Mouse (Mus musculus) kidney, adult 8-10 months (tissue): ENCODE results near the gene Prdx2.

Experiments
- DNase-seq, 2 experiments: peaks; one replicate each; pipeline ENCODE4 v3.0.0; 2022

Gene Prdx2

DNA sequence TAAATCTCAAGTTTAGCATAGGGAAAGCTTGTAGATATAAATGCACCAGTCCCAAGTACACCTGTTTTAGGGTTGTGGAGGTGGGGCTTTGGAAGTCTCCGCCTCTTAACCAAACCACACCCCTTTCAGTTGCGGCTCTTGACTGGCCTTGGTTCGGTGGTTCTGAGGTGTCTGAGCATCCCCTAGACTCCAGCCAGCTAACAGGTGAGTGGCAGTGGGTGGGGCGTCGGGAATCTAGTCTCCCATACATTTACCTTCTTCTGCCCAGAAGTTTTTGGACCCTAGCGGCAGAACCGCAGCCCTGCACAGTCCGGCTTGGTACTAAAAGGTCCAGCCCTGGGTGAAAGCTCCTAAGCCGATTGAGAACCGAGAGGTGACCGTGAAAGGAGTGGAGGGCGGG, 19.6 kb upstream of the Prdx2 start:
- no peak for DNase-seq

DNA sequence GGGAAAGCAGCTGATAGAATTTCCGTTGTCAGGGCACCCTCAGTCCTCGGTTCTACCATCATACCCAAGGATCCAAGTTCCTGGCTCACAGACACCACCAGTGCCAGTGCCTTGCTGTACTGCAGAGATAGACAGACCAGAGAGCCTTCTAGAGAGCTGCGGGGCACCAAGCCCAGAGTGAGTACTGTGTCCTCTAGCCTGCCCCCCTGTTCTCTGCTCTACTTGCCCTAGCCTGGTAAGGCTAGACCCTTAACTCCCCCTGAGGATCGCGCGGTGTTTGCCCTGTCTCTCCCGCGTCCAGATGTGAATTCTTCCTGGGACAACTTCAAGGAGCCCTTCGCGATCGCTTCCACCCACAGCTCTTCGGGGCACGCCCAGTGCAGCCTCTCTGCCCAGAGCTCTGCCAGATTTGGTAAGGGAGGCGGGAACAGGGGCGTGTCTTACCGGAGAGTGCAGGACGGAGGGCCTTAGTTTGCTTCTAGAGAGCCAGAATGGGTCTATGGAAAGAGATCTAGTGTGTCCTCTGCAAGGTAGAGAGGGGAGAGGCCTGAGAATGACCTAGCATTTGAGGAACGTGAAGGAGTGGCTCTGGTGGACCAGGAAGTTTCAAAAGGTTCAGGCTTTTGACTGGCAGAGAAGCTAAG, 16.7 kb upstream of the Prdx2 start:
- peak in 1 of 2 experiments; percentile 55 for DNase-seq

DNA sequence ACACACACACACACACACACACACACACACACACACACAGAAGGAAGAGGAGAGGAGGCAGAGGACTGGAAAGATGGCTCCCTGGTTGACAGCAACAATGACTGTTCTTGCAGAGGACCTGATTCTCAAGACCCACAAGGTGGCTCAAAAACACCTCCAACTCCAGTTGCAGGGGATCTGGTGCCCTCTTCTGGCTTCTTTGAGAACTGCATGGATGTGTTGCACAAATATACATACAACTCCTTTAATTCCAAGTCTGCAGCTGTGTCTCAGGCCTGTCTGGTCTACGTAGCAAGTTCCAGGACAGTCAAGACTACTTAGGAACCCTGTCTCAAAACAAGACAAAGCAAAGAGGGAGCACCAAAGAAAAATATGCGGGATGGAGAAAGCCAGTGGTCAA, 12.6 kb upstream of the Prdx2 start:
- peak in 1 of 2 experiments; percentile 79 for DNase-seq

DNA sequence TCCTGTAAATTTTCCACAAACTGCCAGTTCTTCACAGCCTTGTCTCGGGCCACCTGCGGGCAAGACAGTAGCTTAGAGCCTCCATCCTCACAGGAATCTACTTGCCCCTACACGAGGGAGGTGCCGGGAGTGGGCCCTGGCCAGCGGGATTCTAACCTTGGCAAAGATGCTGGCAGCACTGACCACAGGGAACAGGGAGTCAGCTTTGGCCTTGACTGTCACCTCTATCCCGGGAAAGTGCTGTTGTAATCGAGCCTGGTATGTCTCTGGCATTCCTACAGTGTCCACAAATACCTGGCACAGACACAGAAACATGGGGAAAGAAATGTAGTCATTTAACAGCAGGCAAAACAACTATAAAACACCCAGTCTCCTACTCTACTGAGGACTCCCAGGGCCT, 9.6 kb upstream of the Prdx2 start:
- no peak for DNase-seq

DNA sequence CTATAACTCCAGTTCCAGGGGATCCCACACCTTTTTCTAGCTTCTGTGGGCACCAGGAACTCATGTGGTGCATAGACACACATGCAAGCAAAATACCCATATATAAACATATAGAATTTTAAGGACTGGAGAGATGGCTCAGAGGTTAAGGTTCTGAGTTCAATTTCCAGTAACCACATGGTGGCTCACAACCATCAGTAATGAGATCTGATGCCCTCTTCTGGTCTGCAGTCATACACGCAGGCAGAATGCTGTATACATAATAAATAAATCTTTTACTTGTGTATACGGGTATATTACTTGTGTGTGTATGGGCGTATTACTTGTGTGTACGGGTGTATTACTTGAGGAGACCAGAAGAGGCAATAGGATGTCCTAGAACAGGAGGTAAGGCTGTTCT, 5.4 kb upstream of the Prdx2 start:
- no peak for DNase-seq

DNA sequence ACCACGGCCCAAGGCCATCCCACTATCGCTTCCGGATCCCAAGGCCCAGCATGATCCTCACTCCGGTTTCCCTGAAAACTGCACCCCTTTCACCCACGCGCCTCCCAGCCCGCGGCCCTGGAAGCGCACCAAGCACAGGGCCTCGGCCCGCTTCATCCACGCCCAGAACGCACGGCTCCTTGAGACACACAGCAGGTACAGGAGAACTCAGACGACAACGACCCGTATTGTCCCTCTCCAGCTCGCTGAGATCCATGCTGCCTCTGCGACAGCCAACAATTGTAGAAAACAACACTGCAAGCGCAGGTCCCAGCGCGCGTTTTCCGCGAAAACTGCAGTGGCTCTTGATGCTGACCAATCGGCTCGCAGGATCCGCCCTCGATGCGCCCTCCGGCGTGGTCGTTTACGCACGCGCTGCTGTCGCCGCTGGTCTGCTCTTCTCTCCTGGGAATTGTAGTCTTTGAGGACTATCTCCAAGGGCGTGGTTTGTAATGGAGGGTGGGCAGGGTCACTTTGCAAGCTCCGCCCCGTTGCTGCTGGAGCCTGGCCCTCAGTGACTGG, 3.6 kb upstream of the Prdx2 start:
- DNase-seq: peak; percentile 96 to 97

DNA sequence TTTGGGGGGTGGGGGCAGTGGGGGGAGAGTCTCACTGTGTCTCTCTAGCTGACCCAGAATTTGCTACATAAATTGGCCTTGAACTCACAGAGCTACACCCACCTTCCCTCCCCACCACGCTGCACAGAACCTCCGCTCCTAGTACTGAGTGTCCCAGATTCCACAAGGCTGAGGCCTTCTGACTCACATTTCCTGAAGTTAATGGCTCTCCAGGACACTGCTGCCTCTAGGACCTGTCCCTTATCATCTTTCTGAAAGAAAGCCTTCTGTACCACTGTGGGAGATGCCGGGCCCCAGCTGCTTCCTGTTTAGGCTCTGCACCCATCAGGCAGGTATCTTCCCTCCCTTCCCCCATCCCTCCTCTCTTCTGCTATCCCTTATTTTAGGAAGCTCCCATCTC, 2.8 kb upstream of the Prdx2 start:
- peak in 1 of 2 experiments; percentile 23 for DNase-seq

DNA sequence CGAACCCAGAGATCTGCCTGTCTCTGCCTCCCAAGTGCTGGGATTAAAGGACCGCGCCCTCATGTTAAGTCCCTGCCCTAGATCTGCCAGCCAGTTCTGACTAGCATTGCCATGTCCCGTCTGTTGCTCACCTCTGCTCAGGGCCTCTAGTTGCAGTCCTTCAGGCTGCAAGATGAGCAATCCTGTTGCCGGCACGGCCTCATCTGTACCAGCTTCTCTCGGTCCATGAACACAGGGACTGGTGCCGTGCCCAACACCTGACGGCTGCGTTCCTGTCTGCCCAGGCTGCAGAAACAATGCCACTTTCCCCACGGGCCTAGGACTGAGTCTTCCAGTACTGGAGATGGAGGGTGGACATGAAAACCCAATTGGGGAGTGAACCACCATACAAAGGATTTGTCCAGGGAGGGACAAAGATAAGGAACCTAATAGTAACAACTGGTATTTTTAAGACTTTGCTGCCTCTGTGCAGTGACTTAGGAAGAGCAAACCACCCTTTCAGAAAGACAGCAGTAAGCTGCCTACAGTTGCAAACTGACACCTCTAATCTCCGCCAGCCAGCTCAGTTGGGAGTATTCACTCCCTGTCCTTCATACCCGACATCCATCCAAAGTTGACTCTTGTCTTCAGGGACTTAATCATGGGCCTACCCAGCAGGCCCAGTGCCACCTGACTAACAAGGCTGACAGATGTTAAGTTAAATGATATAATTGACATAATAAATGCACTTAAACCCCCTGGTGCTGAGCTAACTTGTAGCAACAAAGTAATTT, 1.7 kb upstream of the Prdx2 start:
- no peak for DNase-seq

DNA sequence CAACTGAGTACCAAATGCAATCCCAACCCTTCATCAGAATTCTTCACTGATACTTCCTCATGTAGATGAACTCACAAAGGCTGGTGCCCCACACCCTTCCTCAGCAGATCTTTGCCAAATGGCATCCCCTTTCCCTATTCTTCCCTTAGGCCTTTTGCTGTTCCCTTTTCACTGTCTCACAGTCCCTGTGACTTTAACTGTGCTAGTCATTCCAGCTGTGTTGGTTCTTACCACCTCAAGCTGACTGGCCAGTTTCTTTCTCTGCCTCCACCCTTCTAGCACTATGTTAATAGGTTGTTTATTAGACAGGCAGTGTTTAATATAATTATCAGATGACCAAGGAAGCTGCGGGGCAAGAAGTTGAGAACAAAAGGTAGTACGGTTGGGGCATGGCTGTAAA, 737 bp upstream of the Prdx2 start:
- DNase-seq: peak in 1 of 2 experiments; percentile 38

DNA sequence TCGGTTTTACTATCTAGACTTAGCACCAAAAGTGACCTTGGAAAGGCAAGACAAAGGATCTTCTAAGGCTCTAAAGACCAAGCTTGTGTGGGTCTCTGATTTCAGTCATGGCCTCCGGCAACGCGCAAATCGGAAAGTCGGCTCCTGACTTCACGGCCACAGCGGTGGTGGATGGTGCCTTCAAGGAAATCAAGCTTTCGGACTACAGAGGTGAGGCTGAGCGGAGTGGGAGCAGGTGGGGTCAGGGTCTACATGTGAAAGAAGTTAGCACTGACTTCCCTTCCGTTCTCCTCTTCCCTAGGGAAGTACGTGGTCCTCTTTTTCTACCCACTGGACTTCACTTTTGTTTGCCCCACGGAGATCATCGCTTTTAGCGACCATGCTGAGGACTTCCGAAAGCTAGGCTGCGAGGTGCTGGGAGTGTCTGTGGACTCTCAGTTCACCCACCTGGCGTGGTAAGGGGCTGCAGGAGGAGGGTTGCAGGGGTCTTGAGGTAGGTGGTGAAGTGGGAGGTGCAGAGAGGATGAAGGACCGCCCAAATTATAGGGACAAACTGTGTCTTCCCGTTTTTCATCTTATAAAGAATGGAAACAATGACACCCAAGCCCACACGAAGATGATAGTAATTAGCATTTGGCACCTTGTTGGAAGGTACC, 876 bp downstream of the Prdx2 start:
- no peak for DNase-seq

DNA sequence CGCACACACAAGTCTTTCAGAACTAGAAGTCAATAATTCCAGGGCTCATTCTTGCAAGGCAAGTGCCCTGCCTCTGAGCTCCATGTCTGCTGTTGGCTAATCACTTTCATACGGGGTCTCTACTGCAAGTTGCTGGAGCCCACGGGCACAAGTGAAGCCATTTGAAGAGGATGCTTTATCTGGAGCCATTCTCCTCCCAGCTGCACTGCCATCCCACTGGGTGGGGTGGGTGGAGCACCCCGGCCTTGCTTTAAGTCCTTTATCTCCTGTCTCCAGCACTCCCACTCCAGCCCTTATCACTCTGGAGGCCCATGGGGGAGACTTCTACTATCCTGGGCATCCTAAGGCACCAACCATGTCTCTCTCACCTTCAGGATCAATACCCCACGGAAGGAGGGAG, 1.5 kb downstream of the Prdx2 start:
- DNase-seq: no peak

DNA sequence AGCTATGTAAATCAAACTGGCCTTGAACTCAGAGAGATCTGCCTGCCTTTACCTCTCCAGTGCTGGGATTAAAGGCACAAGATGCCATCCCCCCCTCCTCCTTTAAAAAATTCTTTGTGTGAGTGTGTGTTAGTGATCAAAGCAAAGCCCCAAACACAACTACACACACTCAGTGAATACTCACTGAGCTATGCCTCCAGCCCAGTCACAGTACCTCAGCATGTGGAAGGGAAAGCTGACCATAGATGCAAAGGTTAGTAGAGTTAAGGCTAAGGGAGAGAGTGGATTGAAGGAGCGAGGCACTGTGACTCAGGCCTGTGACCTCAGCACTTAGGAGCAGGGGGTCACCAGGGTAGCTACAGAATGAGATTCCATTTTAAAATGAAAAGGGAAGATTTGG, 3.7 kb downstream of the Prdx2 start:
- no peak for DNase-seq

DNA sequence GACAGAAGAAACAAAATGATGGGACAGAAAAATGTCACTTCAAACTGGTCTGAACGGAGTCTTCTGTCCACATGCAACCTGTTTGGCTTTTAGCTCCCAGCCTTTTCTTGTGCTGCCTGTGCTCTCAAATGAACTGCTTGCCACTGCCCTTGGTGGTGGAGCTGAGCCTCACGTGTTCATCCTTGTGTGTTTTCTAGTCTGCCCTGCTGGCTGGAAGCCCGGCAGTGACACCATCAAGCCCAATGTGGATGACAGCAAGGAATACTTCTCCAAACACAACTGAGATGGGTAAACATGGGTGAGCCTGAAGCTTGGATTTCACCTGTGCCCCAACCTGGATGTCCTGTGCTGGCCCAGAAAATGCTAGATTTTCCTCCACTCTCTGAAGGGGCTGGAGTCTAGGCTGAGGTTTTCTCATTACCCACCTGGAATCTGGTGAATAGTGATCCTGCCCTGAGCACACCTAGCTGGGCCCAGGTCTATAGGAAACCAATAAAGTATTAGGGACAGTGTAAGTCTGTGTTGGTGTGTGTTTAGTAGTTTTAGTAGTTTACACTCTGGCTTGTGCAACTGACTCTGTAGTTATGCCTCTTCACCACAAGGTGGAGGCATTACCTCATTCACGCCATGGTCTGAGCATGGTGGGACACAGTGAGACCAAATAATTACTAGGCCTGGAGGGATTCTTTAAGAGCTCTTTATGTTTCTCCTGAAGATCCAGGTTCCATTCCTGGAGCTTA, 4.6 kb downstream of the Prdx2 start:
- peak; percentile 64 to 72 for DNase-seq

DNA sequence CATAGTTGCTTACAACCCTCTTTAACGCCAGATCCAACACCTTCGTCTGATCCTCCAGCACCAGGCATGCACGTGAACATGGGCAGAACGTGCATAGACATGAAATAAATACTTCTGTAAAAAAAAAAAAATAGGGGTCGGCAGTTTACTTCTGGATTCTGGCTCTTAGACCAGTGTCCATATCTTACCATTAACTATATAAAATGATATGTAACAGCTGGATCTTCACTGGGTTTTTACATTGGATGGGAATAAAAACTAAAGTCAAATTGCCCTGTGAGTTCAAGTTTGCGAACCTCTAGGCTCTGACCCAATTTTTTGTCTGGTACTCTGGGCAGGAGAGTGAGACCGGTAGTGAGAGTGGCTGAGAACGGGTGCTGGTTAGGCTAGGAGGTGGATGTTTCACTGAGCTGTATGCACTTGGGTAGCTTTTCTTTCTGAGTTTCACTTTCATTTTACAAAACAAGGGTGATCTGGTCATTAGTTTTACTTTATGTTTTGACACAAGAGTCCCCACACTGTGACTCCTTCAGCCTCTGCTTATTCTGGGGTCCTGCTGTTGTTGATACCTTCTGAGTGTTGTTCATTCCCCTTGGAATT, 5.3 kb downstream of the Prdx2 start:
- DNase-seq: no peak

DNA sequence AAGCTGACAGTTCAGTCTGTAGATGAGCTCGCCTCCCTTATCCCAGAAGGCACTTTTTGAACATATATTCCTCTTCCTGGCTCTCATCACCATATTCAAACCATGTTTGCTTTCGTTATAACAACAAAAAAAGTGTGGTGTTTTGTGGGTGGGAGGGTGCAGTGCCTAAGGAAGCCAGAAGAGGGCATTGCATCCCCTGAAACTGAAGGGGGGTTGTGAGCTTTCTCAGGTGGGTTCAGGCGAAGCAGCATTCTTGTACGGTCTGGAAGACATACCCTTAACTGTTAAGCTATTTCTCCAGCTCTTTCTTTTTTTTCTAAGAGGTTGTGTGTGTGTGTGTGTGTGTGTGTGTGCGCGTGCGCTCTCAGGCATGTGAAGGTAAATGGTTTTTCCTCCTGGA, 6.0 kb downstream of the Prdx2 start:
- DNase-seq: peak; percentile 61 to 73

DNA sequence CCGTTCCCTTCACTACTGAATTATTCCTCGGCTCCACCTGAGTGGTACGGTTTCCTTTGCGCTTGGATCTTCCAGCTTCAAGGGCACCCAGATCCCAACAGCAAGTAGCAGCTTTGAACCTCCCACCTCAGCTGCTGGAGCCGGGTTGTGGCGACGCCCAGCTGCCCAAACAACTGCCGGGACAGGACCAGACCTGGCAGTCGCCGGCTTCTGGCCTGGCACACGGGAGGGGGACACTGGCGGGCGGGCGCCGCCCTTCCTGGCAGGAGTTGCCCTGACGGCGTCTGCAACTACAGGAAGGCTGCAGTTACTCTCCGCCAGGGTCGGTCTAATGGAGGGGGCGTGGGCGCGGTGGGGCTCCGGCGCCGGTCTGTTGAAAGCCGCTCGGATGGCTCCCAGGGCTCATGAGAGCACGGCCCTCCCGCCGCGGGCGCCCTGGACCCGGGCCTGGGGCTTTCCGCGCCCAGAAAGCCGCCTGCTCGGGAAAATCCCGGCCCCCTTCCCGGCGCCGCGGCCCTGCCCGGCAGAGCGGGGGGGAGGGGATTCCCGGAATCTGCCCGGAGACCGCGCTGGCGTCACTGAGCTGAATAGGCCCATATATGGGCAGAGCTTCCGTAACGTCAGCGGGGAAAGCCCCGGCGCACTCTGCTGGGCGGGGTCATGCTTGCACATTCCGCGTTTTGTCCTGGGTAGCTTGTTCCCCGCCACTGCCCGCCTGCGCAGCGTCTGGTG, 6.8 kb downstream of the Prdx2 start:
- DNase-seq: peak; percentile 95 to 97

DNA sequence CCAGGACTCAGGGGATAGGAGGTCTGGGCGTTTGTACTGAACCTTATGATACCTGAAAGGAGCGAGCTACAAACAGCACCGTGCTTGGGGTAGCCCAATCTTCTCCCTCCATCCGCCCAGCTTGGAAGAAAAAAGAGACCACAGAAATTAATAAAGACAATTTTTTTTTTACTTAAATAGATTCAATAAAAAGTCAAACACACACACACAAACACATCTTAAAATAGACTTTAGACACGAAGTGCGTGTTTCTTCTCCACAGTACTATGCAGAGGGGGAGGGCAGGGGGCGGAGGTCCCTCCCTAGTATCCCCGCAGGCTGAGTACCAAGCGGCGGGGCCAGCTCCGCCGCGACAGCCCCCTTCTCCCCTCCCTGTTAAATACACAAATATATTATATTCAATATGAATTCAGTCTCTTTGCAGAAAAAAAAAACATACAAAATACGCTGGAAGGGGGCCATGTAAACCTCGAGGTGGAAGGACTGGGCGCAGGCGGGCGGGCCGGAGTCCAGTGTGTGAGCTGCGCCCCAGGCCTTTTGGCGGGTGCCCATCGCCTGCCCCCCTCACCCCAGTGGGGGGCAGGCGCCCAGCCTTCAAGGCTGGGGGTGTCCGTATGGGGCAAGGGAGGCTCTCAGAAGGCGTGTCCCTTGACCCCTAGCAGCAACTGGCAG, 7.5 kb downstream of the Prdx2 start:
- DNase-seq: peak in 1 of 2 experiments; percentile 61

DNA sequence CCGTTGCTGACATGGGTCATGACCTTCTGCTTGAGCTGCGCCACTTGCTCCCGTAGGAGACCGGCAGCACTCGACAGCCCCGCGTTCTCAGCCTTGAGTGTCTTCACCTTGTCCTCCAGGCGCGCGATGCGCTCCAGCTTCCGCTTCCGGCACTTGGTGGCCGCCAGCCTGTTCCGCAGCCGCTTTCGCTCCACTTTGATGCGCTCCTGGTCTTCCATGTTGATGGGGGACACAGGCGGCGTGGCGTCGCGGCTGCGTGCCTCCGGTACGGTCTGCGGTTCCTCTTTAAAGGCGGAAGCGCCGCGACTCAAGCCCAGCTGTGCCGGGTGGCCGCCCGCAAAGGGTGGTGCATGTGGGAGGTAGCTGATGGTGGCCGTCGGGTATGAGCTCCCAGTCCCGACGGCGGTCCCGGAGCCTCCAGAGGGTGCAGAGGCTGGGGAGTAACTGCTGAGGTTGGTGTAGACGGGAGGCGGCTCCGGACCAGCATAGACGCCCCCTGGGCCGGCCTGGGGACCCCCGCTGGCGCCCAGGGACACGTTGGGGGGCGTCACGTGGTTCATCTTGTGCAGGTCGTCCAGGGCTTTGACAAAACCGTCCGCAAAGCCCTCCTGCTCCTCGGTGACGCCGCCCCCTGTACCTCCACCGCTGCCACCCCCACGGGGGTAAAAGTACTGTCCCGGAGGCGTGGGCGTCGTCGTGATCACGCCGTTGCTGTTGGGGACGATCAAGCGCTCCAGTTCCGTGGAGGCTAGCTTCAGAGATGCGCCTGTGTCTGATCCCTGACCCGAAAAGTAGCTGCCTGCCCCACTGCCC, 8.3 kb downstream of the Prdx2 start:
- peak; percentile 40 to 60 for DNase-seq

DNA sequence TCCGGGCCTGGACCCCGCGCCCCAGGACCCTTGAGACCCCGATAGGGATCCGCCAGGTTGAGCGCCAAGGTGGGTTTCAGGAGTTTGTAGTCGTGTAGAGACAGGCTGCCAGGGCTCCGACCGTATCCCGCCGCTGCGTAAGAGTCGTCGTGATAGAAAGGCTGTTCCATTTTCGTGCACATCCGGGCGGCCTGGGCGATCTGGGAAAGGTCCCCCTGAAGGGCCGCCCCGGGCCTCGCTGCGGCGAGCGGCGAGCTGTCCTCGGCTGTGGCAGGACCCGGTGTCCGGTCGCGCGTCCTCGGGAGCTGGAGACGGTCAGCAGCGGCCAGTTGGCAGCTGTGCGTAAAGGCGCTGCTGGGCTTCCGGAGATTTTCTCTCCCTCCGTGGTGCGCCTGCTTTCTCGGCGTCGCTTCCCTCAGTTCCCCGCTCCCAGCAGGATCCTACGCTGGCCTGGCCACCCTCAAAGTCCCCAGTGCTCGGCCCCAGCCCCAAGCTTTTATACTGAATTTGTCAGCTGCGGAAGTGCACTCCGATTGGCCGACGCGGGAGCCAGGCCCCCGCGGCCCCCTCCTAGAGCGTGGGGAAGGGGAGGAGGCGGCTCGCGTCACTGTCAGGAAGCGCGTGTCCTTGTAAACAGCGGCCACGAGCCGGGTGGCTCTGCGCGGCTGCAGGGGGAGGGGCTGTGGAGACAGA, 9.0 kb downstream of the Prdx2 start, which contains the start of gene Junb:
Gene Junb, minus strand, starts transcription at position 471 of the 693 bp plus-strand sequence.
- peak; percentile 96 to 97 for DNase-seq
